Mouse (Mus musculus) mammary gland, adult 2 months (tissue): Measurements from ENCODE around the gene Coa4. TPM values are rescaled to one million over a fixed set of nuclear protein-coding genes. Genes with fewer than 3 reads are reported as not detected.

Experiments
- polyA plus RNA-seq: library from polyadenylated mRNA; depleted of rRNA; stranded (reverse); fragments of >200 nt; gene quantifications from 2 replicates; pipeline ENCODE4 v1.2.3, GENCODE M21; 2012; ENCODE audit warnings: low replicate concordance; rRNA removed

The Coa4 gene
- polyA plus RNA-seq: 7.6 and 16.3 TPM in 2 replicates

DNA sequence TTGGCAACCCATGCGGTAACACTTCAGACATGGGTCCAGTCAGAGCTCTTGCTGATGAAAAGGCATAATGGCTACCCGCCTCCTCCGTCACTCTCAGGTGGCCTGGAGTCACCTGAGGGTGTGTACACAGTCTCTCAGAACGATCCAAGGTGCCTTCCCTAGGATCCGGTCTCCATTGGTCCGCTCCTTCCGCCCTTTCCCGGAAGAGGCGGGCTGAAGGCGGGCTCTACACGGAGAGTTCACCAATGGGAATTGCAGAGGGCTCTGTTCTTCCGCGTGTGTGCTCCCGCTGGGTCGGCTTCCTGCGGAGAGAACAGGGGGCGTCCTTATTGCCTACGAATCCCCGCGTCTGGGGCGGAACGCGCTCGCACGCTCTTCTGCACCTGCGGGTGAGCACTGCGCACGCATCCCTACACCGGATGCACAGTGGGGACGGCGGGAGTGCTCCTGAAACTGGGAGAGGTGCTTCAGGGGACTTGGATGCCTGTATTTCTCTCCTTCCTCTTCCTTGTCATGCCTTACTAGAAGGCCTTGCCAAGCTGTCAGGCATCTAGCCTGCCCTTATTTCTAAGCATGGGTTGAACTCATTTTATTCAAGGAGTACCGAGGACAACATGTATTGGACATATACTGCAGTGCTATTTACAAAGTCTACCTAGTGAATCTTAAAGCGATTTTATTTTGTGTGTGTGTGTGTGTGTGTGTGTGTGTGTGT is at the start of gene Coa4:
TSS of gene Coa4 (plus strand) at position 268 of the 715 bp plus-strand sequence.

GRCm38 (mm10) chr7:100493117-100493483 is 43.8 kb upstream of the Coa4 start, which contains the start of gene Ucp2:
Ucp2 (plus strand) TSS chr7:100493337.

DNA sequence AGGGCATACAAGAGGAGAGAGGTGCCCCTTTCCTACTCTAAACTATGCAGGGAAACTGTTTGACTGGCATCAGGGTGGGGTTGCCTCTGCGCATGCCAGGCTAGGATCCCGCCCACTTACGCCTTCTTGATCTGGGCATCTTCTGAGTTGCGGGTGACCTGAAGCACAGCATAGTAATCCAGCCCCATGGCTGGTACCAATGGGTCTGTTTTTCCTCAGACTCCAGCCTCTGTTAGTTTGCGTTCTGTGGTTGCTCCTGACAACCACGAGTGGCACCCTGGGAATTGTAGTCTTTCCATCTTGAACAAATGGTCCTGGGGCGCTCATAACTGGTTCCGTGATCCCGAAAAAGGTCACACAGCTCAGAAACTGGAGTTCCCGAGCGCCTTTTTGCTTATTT is 22.3 kb upstream of the Coa4 start, which contains the start of gene Dnajb13:
TSS of gene Dnajb13 (minus strand) at position 388 of the 400 bp plus-strand sequence.

Other genes starting within 250 kb of the Coa4 start
- 21.6 and 24.5 TPM in 2 replicates for gene C2cd3, start 164.8 kb upstream of the Coa4 start, polyA plus RNA-seq
- gene Ppme1, start 164.8 kb upstream of the Coa4 start, polyA plus RNA-seq: 80.4 and 102 TPM in 2 replicates
- 41.0 and 47.5 TPM in 2 replicates for gene Ucp3, start 64.1 kb upstream of the Coa4 start, polyA plus RNA-seq
- gene Ucp2, start 43.7 kb upstream of the Coa4 start, polyA plus RNA-seq: 394 and 879 TPM in 2 replicates
- 2.1 and 2.7 TPM in 2 replicates for gene Dnajb13, start 22.1 kb upstream of the Coa4 start, polyA plus RNA-seq
- gene Rab6a, start 70.3 kb downstream of the Coa4 start, polyA plus RNA-seq: 21.0 and 35.9 TPM in 2 replicates
- gene Mrpl48, start 71.2 kb downstream of the Coa4 start, polyA plus RNA-seq: 6.5 and 22.5 TPM in 2 replicates
- 81.6 and 86.0 TPM in 2 replicates for gene Plekhb1, start 125.3 kb downstream of the Coa4 start, polyA plus RNA-seq
- gene Fam168a, start 169.6 kb downstream of the Coa4 start, polyA plus RNA-seq: 102 and 124 TPM in 2 replicates